Mouse (Mus musculus): Measurements from ENCODE around the gene Prkcb. TPM values are rescaled to one million over a fixed set of nuclear protein-coding genes. Genes with fewer than 3 reads are reported as not detected.

Gene Prkcb
- polyA plus RNA-seq, 1 experiment = 17.8 TPM

DNA sequence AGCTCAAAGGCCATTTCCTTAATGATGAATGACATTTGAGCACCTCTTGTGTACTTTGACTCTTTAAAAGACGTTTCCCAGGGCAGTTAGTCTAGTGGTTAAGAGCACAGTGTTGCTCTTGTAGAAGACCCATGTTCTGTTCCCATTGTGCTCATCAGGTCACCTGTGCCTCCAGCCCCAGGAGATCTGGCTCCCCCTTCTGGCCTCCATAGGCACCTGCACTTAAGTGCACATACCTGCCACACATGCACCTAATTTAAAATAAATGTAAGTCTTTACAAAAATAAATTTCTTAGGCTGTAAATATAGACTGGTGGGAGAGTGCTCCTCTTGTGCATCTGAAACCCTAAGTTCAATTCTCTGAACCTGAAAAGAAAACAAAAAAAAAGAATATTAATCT is 335.2 kb downstream of the Prkcb start:
- Histone ChIP-seq H3K79me2 (ENCODE audit: control insufficient read depth, insufficient read depth) (no peaks in the 10 kb centered on the region), H3K27me3 (ENCODE audit: control insufficient read depth, insufficient read depth, insufficient read length) (peaks cover 8% of the 10 kb centered on the region), H3K4me3 (ENCODE audit: insufficient read depth, poor library complexity, severe bottlenecking) (no peak overlapping the region), H3K36me3 (ENCODE audit: control insufficient read depth, insufficient read depth) (no peaks in the 10 kb centered on the region), H3K79me3 (ENCODE audit: low read depth) (no peaks in the 10 kb centered on the region), H3ac (ENCODE audit: control insufficient read depth, insufficient read length, low read depth) (no peak overlapping the region)
- TF ChIP-seq MAX (IDR thresholded peaks at IDR 0.05) (no peak), FOSL1 (IDR thresholded peaks at IDR 0.05; ENCODE audit: insufficient read depth, low read length, poor library complexity, severe bottlenecking) (no peak), MYOG (IDR thresholded peaks at IDR 0.05; ENCODE audit: control insufficient read depth, extremely low read depth, insufficient read length) (no peak), MYOD1 (IDR thresholded peaks at IDR 0.05; ENCODE audit: control insufficient read depth, insufficient read length, low read depth) (no peak), CEBPB (IDR thresholded peaks at IDR 0.05; ENCODE audit: low read depth) (no peak), USF1 (IDR thresholded peaks at IDR 0.05; ENCODE audit: low read depth) (no peak), CTCF (IDR thresholded peaks at IDR 0.05; ENCODE audit: control insufficient read depth, insufficient read depth, insufficient read length) (no peak)

GRCm38 (mm10) chr7:122628050-122628449 is 339.5 kb downstream of the Prkcb start:
- no peaks in the 10 kb centered on the region for H3K79me2 ChIP-seq (ENCODE audit: control insufficient read depth, insufficient read depth)
- H3K27me3 ChIP-seq (ENCODE audit: control insufficient read depth, insufficient read depth, insufficient read length) = peaks cover 3% of the 10 kb centered on the region
- no peaks in the 10 kb centered on the region for H3K79me3 ChIP-seq (ENCODE audit: low read depth)
- H3K4me3 ChIP-seq (ENCODE audit: insufficient read depth, poor library complexity, severe bottlenecking) = no peak overlapping the region
- no peaks in the 10 kb centered on the region for H3K36me3 ChIP-seq (ENCODE audit: control insufficient read depth, insufficient read depth)
- TF ChIP-seq MAX (IDR thresholded peaks at IDR 0.05) (no peak), USF1 (IDR thresholded peaks at IDR 0.05; ENCODE audit: low read depth) (no peak), CEBPB (IDR thresholded peaks at IDR 0.05; ENCODE audit: low read depth) (no peak), FOSL1 (IDR thresholded peaks at IDR 0.05; ENCODE audit: insufficient read depth, low read length, poor library complexity, severe bottlenecking) (no peak), MYOD1 (IDR thresholded peaks at IDR 0.05; ENCODE audit: control insufficient read depth, insufficient read length, low read depth) (no peak), CTCF (IDR thresholded peaks at IDR 0.05; ENCODE audit: control insufficient read depth, insufficient read depth, insufficient read length) (no peak), MYOG (IDR thresholded peaks at IDR 0.05; ENCODE audit: control insufficient read depth, extremely low read depth, insufficient read length) (no peak)
- H3ac ChIP-seq (ENCODE audit: control insufficient read depth, insufficient read length, low read depth) = no peak overlapping the region

GRCm38 (mm10) chr7:122630386-122630785 is 341.8 kb downstream of the Prkcb start:
- H3K4me3 ChIP-seq (ENCODE audit: insufficient read depth, poor library complexity, severe bottlenecking) = no peak overlapping the region
- no peak overlapping the region for H3ac ChIP-seq (ENCODE audit: control insufficient read depth, insufficient read length, low read depth)
- TF ChIP-seq MAX (IDR thresholded peaks at IDR 0.05) = no peak
- TF ChIP-seq CEBPB (IDR thresholded peaks at IDR 0.05; ENCODE audit: low read depth) = no peak
- TF ChIP-seq CTCF (IDR thresholded peaks at IDR 0.05; ENCODE audit: control insufficient read depth, insufficient read depth, insufficient read length) = no peak
- TF ChIP-seq FOSL1 (IDR thresholded peaks at IDR 0.05; ENCODE audit: insufficient read depth, low read length, poor library complexity, severe bottlenecking) = no peak
- TF ChIP-seq MYOD1 (IDR thresholded peaks at IDR 0.05; ENCODE audit: control insufficient read depth, insufficient read length, low read depth) = no peak
- no peak for TF ChIP-seq MYOG (IDR thresholded peaks at IDR 0.05; ENCODE audit: control insufficient read depth, extremely low read depth, insufficient read length)
- TF ChIP-seq USF1 (IDR thresholded peaks at IDR 0.05; ENCODE audit: low read depth) = no peak
- no peaks in the 10 kb centered on the region for H3K27me3 ChIP-seq (ENCODE audit: control insufficient read depth, insufficient read depth, insufficient read length)
- no peaks in the 10 kb centered on the region for H3K79me2 ChIP-seq (ENCODE audit: control insufficient read depth, insufficient read depth)
- H3K36me3 ChIP-seq (ENCODE audit: control insufficient read depth, insufficient read depth) = no peaks in the 10 kb centered on the region
- H3K79me3 ChIP-seq (ENCODE audit: low read depth) = no peaks in the 10 kb centered on the region

- no peaks in the 10 kb centered on the region for H3K36me3 ChIP-seq (ENCODE audit: control insufficient read depth, insufficient read depth)
- no peaks in the 10 kb centered on the region for H3K79me2 ChIP-seq (ENCODE audit: control insufficient read depth, insufficient read depth)
- H3K79me3 ChIP-seq (ENCODE audit: low read depth) = no peaks in the 10 kb centered on the region
- TF ChIP-seq CTCF (IDR thresholded peaks at IDR 0.05; ENCODE audit: control insufficient read depth, insufficient read depth, insufficient read length) = no peak
- no peak for TF ChIP-seq USF1 (IDR thresholded peaks at IDR 0.05; ENCODE audit: low read depth)
- no peak for TF ChIP-seq MYOD1 (IDR thresholded peaks at IDR 0.05; ENCODE audit: control insufficient read depth, insufficient read length, low read depth)
- no peak for TF ChIP-seq MAX (IDR thresholded peaks at IDR 0.05)
- no peak for TF ChIP-seq FOSL1 (IDR thresholded peaks at IDR 0.05; ENCODE audit: insufficient read depth, low read length, poor library complexity, severe bottlenecking)
- H3K27me3 ChIP-seq (ENCODE audit: control insufficient read depth, insufficient read depth, insufficient read length) = no peaks in the 10 kb centered on the region
- H3K4me3 ChIP-seq (ENCODE audit: insufficient read depth, poor library complexity, severe bottlenecking) = no peak overlapping the region
- H3ac ChIP-seq (ENCODE audit: control insufficient read depth, insufficient read length, low read depth) = no peak overlapping the region
These were observed 342.6 kb downstream of the Prkcb start for GRCm38 (mm10) chr7:122631151-122631550.

DNA sequence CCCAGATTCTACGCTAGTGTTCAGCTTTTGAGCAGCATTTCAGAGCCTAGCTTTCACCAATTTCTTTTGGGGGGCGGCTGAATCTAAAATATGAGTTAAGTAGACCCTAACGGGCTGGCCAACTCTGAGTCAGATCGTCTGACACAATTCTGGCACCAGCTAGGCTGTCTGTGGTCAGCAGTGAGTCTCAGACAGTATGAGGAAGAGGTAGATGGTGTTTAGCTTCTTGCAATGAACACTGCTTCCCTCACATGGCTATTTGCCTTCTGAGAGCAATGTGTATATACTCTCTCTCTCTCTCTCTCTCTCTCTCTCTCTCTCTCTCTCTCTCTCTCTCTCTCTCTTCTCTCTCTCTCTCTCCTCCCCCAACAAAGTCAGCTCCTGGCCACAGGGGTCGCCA is 344.4 kb downstream of the Prkcb start:
- TF ChIP-seq MAX (IDR thresholded peaks at IDR 0.05) (no peak), MYOG (IDR thresholded peaks at IDR 0.05; ENCODE audit: control insufficient read depth, extremely low read depth, insufficient read length) (no peak), MYOD1 (IDR thresholded peaks at IDR 0.05; ENCODE audit: control insufficient read depth, insufficient read length, low read depth) (no peak), CTCF (IDR thresholded peaks at IDR 0.05; ENCODE audit: control insufficient read depth, insufficient read depth, insufficient read length) (no peak), FOSL1 (IDR thresholded peaks at IDR 0.05; ENCODE audit: insufficient read depth, low read length, poor library complexity, severe bottlenecking) (no peak), USF1 (IDR thresholded peaks at IDR 0.05; ENCODE audit: low read depth) (no peak), CEBPB (IDR thresholded peaks at IDR 0.05; ENCODE audit: low read depth) (no peak)
- Histone ChIP-seq H3K79me2 (ENCODE audit: control insufficient read depth, insufficient read depth) (no peaks in the 10 kb centered on the region), H3K27me3 (ENCODE audit: control insufficient read depth, insufficient read depth, insufficient read length) (no peaks in the 10 kb centered on the region), H3K36me3 (ENCODE audit: control insufficient read depth, insufficient read depth) (no peaks in the 10 kb centered on the region), H3K79me3 (ENCODE audit: low read depth) (no peaks in the 10 kb centered on the region), H3ac (ENCODE audit: control insufficient read depth, insufficient read length, low read depth) (no peak overlapping the region), H3K4me3 (ENCODE audit: insufficient read depth, poor library complexity, severe bottlenecking) (no peak overlapping the region)

- Histone ChIP-seq H3K79me3 (ENCODE audit: low read depth) (no peaks in the 10 kb centered on the region), H3ac (ENCODE audit: control insufficient read depth, insufficient read length, low read depth) (no peak overlapping the region), H3K36me3 (ENCODE audit: control insufficient read depth, insufficient read depth) (no peaks in the 10 kb centered on the region), H3K79me2 (ENCODE audit: control insufficient read depth, insufficient read depth) (no peaks in the 10 kb centered on the region), H3K27me3 (ENCODE audit: control insufficient read depth, insufficient read depth, insufficient read length) (no peaks in the 10 kb centered on the region), H3K4me3 (ENCODE audit: insufficient read depth, poor library complexity, severe bottlenecking) (no peak overlapping the region)
- TF ChIP-seq MYOD1 (IDR thresholded peaks at IDR 0.05; ENCODE audit: control insufficient read depth, insufficient read length, low read depth) (no peak), MYOG (IDR thresholded peaks at IDR 0.05; ENCODE audit: control insufficient read depth, extremely low read depth, insufficient read length) (no peak), MAX (IDR thresholded peaks at IDR 0.05) (no peak), USF1 (IDR thresholded peaks at IDR 0.05; ENCODE audit: low read depth) (no peak), CEBPB (IDR thresholded peaks at IDR 0.05; ENCODE audit: low read depth) (no peak)
These were observed 344.9 kb downstream of the Prkcb start for GRCm38 (mm10) chr7:122633463-122633862.
